Mouse (Mus musculus) cortical plate, adult 2 months (tissue): ENCODE data around the gene Gprc5b. TPM values are rescaled to one million over a fixed set of nuclear protein-coding genes. Genes with fewer than 3 reads are reported as not detected.

ENCODE experiments used
- H3K27ac ChIP-seq: fragments of 200-500 bp; 2 replicates; pipeline ENCODE4 v1.5.1; 2012; ENCODE audit warnings: low read length, control low read depth, inconsistent platforms; ENCODE audit not compliant: insufficient read depth
- H3K4me1 ChIP-seq: fragments of 200-500 bp; 2 replicates; pipeline ENCODE4 v1.6.1; 2011; ENCODE audit warnings: low read length; ENCODE audit not compliant: control insufficient read depth, insufficient read depth
- H3K4me3 ChIP-seq: fragments of 200-500 bp; 2 replicates; pipeline ENCODE4 v1.5.1; 2011; ENCODE audit warnings: mild to moderate bottlenecking, low read length, control low read depth; ENCODE audit not compliant: insufficient read depth
- CTCF ChIP-seq: fragments of 200-500 bp; IDR thresholded peaks from 2 replicates; pipeline ENCODE4 v1.5.1; 2011; ENCODE audit warnings: mild to moderate bottlenecking, control low read depth, low read length; ENCODE audit not compliant: insufficient read depth; ENCODE audit errors: extremely low read depth
- POLR2A ChIP-seq: fragments of 200-500 bp; IDR thresholded peaks from 2 replicates; pipeline ENCODE4 v1.6.1; 2011; ENCODE audit warnings: mild to moderate bottlenecking, low read length, control low read depth; ENCODE audit not compliant: insufficient read depth; ENCODE audit errors: extremely low read depth
- polyA plus RNA-seq: library from polyadenylated mRNA; depleted of rRNA; stranded (reverse); fragments of >200 nt; gene quantifications from 2 replicates; pipeline ENCODE4 v1.2.3, GENCODE M21; 2012; rRNA removed

Gene Gprc5b
- 126 and 141 TPM in 2 replicates for polyA plus RNA-seq

GRCm38 (mm10) chr7:118995007-118995406 is at the start of gene Gprc5b:
Gprc5b (minus strand) TSS chr7:118995211.
- peak; percentile 70; the same call in 1 of the 2 replicates for TF ChIP-seq POLR2A
- TF ChIP-seq CTCF = no peak
- H3K4me1 ChIP-seq = peaks cover 14% of the 10 kb centered on the region

GRCm38 (mm10) chr7:119041502-119041901 is 46.5 kb upstream of the Gprc5b start:
- Histone ChIP-seq H3K27ac (no peak overlapping the region), H3K4me1 (no peaks in the 10 kb centered on the region)

More at GRCm38 (mm10) chr7:118995007-118995406, at the start of gene Gprc5b:
- peak within 1 kb of the TSS; percentile 92 for H3K27ac ChIP-seq
- H3K4me3 ChIP-seq = peak within 1 kb of the TSS; percentile 53

GRCm38 (mm10) chr7:119037581-119037980 is 42.6 kb upstream of the Gprc5b start:
- Histone ChIP-seq H3K4me1 (no peaks in the 10 kb centered on the region), H3K27ac (no peak overlapping the region), H3K4me3 (no peak overlapping the region)
- TF ChIP-seq CTCF (no peak), POLR2A (no peak)

More at GRCm38 (mm10) chr7:119041502-119041901, 46.5 kb upstream of the Gprc5b start:
- no peak overlapping the region for H3K4me3 ChIP-seq
- no peak for TF ChIP-seq CTCF
- no peak for TF ChIP-seq POLR2A

GRCm38 (mm10) chr7:119034243-119034961 is 39.4 kb upstream of the Gprc5b start:
- TF ChIP-seq POLR2A (no peak), CTCF (no peak)
- H3K27ac ChIP-seq = no peak overlapping the region

GRCm38 (mm10) chr7:119023394-119023921 is 28.4 kb upstream of the Gprc5b start:
- Histone ChIP-seq H3K27ac (no peak overlapping the region), H3K4me1 (no peaks in the 10 kb centered on the region), H3K4me3 (no peak overlapping the region)
- TF ChIP-seq CTCF (peak; percentile 76), POLR2A (no peak)

More at GRCm38 (mm10) chr7:119034243-119034961, 39.4 kb upstream of the Gprc5b start:
- Histone ChIP-seq H3K4me3 (no peak overlapping the region), H3K4me1 (no peaks in the 10 kb centered on the region)

- Histone ChIP-seq H3K4me3 (no peak overlapping the region), H3K27ac (no peak overlapping the region), H3K4me1 (no peaks in the 10 kb centered on the region)
- peak; percentile 47 for TF ChIP-seq CTCF
- TF ChIP-seq POLR2A = no peak
Observed at GRCm38 (mm10) chr7:119022238-119023156, 27.5 kb upstream of the Gprc5b start.

GRCm38 (mm10) chr7:119019537-119019936 is 24.5 kb upstream of the Gprc5b start:
- TF ChIP-seq POLR2A = no peak
- TF ChIP-seq CTCF = peak; percentile 46
- H3K4me1 ChIP-seq = no peaks in the 10 kb centered on the region
- H3K27ac ChIP-seq = no peak overlapping the region
- H3K4me3 ChIP-seq = no peak overlapping the region

GRCm38 (mm10) chr7:119015736-119016135 is 20.7 kb upstream of the Gprc5b start:
- Histone ChIP-seq H3K27ac (no peak overlapping the region), H3K4me1 (no peaks in the 10 kb centered on the region)

GRCm38 (mm10) chr7:119010854-119011529 is 16.0 kb upstream of the Gprc5b start:
- no peak overlapping the region for H3K27ac ChIP-seq
- no peak overlapping the region for H3K4me3 ChIP-seq
- TF ChIP-seq POLR2A = no peak
- peak; percentile 94 for TF ChIP-seq CTCF
- H3K4me1 ChIP-seq = no peaks in the 10 kb centered on the region

More at GRCm38 (mm10) chr7:119015736-119016135, 20.7 kb upstream of the Gprc5b start:
- H3K4me3 ChIP-seq = no peak overlapping the region
- no peak for TF ChIP-seq POLR2A
- peak; percentile 78 for TF ChIP-seq CTCF
